15 mouse cellular contexts compared by ENCODE assay signal in the genomic region with DNA sequence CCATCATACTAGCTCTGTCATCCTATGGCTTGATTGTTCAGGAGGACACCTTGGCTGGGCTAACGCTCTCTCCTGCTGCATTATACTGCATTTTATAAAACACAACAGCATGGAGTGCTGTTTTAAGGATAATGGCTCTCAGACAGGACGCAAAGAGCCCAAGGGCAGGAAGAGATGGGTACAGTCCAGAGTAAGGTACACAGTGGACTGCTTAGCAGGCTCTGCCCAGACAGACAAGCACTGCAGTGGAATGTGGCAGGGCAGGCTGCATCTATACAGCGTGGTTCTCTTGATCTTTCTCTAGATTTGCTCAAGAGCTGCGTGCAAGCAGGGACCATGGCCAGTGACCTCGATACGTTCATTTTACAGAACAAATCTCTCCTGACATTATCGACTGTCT.
"Had no signal": no experiment of that assay in that cellular context is flagged by ENCODE, and none has a peak within 500 bp of the region (broad histone marks: within the 10 kb centered on the region; RNA-seq: fewer than 3 reads in every experiment).

No protein-coding gene starts in this region.

- H3K9me3 ChIP-seq: kidney, embryonic 15.5 days; limb, embryonic 15.5 days; liver, embryonic 12.5 days; neural tube, embryonic 12.5 days; stomach, embryonic 15.5 days had no signal

- ATAC-seq: liver, embryonic 12.5 days had no signal

- DNase-seq: kidney, postnatal 14 days; layer of hippocampus, adult 9-11 months; layer of hippocampus, postnatal 36 days; lung, embryonic 14.5 days; lung, postnatal 10 days; lung, postnatal 4 days; right cerebral cortex, postnatal 14 days; thymus, postnatal 4 days had no signal

- H3K4me1 ChIP-seq: kidney, embryonic 15.5 days; limb, embryonic 15.5 days; liver, embryonic 12.5 days; stomach, embryonic 15.5 days had no signal

- H3K27ac ChIP-seq: kidney, embryonic 15.5 days; limb, embryonic 15.5 days; liver, embryonic 12.5 days; neural tube, embryonic 12.5 days; stomach, embryonic 15.5 days had no signal

- H3K4me2 ChIP-seq: kidney, embryonic 15.5 days; limb, embryonic 15.5 days; liver, embryonic 12.5 days; lung, embryonic 14.5 days; midbrain, embryonic 11.5 days; neural tube, embryonic 12.5 days; stomach, embryonic 15.5 days had no signal

- H3K9ac ChIP-seq: kidney, embryonic 15.5 days; limb, embryonic 15.5 days; liver, embryonic 12.5 days; lung, embryonic 14.5 days; neural tube, embryonic 12.5 days; stomach, embryonic 15.5 days had no signal

- H3K36me3 ChIP-seq: kidney, embryonic 15.5 days; limb, embryonic 15.5 days; liver, embryonic 12.5 days; neural tube, embryonic 12.5 days; stomach, embryonic 15.5 days had no signal

- H3K27me3 ChIP-seq: kidney, embryonic 15.5 days; limb, embryonic 15.5 days; liver, embryonic 12.5 days; neural tube, embryonic 12.5 days; stomach, embryonic 15.5 days had no signal

- H3K4me3 ChIP-seq: kidney, embryonic 15.5 days; limb, embryonic 15.5 days; liver, embryonic 12.5 days; myocyte; neural tube, embryonic 12.5 days; stomach, embryonic 15.5 days had no signal
